Mouse (Mus musculus) thymus, postnatal 10 days (tissue): Measurements from ENCODE around the gene Dnhd1.

ENCODE experiments used
- DNase-seq, 2 experiments: peaks; one replicate each; pipeline ENCODE4 v3.0.0; 2021; ENCODE audit warnings: low spot score in 2 of 2

Dnhd1 gene

DNA sequence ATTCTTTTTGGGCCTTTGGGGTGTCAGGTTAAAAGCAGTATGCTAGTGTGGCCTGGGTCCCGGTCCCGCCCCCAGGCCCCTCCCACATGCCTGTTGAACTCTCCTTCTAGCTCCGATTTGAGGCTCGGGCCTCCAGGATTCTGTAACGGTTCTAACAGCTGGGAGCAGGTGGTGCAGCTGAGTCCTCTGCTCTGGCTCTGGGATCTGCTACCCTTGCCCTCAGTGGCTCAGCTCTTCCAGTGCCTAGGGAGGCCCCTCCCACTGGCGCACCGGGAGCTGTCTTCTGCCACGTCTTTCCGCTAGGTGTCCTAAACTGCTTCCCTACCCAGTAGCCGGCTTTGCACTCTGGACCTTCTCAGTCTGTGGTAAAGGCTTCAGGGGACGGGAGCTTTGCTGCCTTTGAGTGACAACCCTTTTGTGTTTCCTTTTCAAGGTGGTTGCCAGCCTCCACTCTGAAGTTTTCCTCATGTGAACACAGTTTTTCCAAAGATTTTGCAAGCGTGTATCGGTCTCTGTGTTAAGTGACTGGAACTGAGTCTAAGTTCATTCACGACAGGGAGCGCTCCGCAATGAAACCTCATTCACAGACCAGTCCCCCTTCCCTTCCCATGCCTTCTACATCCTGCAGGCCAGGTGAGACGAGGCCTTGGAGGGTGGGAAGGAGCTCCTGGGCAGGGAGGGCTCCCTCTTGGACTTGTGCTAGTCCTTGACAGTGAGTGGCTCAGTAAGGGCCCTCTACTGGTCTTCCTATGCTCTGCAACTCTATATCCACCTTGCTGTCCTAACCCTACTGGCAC is at the start of gene Dnhd1:
TSS of gene Dnhd1 (plus strand) at position 189 of the 797 bp plus-strand sequence.
- peak; percentile 43 to 58 for DNase-seq

DNA sequence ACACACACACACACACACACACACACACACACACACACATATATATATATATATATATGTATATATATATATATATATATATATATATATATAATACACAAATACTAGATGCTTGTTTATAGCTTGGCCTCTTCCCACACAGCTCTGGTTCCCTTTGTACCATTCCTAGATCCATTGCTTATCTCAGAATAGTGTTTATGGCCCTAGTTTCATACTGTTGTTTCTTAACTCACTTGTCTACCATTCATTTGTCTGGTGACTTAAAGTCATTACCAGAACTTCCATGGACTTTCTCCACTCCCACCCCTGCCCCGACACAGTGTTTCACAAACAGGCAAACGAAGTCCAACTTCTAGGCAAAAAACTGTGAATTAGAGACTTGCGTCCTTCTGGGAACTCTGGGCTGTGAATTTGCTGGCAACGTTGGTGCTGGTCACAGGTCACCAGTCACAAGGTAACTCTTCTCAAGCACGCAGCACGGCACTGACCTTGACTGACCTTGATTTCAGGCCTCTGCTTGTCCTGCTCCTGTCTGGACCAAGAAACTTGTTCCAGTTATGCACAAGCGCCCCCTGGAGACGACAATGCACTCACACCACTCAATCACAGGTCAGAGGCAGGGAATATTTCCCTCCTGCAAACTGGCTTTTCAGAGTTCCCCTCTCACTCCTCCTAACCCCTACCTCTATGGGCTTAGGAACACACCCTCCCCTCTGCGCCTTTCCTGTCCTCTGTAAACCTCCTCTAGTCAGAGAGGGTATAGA is 47.6 kb upstream of the Dnhd1 start:
- peak in 1 of 2 experiments; percentile 40 for DNase-seq

DNA sequence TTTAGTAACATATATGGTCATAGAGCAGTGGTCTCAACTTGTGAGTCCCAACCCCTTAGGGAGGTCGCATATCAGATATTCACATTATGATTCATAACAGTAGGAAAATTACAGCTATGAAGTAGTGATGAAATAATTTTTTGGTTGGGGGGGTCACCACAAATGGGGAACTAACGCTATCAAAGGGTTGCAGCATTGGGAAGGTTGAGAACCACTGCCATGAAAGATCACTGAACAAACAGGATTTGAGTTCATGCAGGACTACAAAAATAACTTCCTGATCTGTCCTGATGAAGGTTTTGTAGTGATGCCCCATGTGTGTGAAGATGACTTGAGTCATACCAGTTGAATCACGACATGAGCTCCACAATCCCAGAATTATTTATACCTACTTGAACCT is 42.2 kb upstream of the Dnhd1 start:
- no peak for DNase-seq

DNA sequence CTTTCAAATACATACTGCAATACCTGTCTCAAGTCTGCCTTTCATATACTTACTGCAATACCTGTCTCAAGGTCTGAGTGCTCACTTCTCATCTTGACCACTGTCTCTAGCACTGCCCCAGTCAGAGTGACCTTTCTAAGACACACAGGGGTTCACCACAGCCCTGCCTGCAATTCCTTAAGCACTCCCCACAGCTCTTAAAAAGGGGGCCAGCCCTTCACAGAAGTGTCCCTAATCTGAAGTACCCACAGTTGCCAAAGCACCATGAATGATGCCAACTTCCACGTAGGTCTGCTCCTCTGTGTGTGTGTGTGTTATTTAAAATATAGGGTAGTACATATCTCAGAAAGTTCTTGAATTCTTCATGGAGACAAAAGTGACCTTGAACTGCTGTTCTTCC is 38.9 kb upstream of the Dnhd1 start:
- no peak for DNase-seq

DNA sequence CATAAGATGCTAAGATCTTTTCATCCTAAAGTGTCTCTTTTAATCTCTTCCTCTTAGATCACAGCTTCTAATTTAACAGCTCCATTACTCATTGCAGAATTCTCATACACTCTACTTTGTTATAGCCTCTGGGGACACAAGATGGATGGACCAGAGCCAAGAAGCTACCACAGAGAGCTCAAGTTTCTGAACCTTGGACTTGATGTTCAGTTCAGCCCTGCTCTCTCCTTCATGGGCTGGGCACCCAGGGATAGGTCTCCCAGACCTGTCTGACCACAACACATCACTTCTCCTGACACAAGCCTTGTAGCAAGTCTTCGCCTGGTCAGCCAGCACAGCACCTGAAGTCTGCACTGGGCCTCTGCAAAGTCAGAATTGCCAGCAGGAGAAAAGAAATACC is 36.2 kb upstream of the Dnhd1 start:
- DNase-seq = no peak

DNA sequence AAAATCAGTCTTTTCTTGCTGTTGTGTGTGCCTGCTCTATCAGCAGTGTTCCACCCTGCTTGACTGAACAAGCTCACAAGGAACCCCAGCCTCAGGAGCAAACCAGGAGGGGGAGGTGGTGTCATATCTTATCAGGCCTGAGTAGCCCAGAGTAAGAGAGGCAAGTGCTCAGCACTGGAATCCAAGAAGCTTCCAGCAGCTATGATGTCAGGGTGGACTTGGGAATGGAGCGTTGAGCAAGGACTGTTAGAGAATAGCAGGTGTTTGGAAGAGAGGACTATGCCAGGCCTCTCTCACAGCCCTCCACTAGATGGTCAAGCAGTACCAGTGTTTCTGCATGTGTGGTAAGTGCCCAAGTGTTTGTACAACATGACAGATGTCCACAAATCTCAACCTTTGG is 34.9 kb upstream of the Dnhd1 start:
- no peak for DNase-seq

DNA sequence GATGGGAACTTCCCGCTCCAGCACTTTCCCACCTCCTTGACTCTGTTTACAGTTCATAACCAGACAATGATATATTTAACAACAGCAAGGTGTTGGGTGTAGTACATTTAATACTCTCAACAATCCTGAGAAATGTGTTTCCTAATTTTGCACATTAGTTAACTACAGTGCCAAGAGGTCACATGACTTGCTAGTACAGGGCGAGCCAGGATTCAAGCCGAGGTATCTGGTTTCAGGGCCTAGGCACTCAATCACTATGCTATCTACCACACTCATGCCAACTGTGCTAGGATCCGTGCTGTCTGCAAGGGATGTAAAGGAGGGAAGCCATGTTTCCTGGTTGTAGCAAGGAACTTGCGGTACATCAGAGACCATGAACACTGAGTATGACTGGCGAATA is 34.1 kb upstream of the Dnhd1 start:
- no peak for DNase-seq

DNA sequence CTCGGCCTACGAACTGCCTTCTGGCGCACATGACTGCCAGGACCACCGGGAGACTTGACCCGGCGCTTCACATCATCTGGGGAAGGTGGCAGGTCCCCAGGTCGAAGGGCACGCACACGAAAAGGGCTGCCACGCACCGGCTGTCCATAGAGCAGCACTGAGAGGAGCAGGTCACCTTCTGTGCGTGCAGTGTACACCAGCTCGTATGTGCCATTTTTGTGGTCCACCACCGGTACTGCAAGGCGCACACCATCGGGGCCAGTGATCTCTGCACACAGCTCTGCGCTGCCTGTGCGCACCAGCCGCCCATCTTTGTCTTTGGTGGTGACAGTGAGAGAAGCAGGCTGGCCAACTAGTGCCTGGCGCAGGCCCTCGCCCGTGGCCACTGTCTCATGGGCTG is 32.8 kb upstream of the Dnhd1 start:
- no peak for DNase-seq

DNA sequence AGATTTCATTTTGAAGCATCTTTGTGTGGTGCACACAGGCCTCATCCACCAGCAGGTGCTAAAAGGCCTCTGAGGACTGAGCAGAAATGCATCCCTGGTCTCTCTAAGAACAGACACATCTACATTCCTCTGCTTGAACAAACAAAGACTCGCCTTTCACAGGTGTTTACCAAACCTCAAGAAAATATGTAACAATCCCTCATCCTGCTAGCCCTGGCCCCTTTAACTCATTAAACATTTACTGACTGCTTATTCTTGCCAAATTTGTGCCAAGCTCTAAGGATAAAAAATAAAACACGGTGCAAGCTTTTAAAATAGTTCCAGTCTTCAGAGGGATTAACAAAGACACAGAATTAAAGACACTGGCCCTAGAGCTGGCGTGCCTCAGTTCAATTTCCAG is 30.9 kb upstream of the Dnhd1 start:
- no peak for DNase-seq

DNA sequence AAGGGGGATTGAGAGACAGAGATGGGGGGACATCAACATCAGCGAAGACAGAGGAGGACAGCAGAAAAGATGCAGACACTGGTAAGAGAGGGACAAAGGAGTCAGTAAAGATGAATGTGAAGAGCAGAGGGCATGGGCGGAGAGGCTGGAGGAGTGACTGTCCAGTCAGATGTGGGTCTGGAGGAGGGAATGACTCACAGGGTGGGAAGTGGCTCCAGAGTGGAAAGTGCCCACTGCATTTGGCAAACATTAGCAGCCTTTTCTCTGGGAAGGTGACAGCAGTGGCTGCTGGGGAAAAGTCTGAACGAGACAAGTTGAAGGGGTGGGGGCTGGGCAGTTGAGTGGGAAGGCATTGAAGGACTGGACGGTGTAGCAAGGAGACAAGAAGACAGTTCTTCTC is 29.6 kb upstream of the Dnhd1 start:
- no peak for DNase-seq

DNA sequence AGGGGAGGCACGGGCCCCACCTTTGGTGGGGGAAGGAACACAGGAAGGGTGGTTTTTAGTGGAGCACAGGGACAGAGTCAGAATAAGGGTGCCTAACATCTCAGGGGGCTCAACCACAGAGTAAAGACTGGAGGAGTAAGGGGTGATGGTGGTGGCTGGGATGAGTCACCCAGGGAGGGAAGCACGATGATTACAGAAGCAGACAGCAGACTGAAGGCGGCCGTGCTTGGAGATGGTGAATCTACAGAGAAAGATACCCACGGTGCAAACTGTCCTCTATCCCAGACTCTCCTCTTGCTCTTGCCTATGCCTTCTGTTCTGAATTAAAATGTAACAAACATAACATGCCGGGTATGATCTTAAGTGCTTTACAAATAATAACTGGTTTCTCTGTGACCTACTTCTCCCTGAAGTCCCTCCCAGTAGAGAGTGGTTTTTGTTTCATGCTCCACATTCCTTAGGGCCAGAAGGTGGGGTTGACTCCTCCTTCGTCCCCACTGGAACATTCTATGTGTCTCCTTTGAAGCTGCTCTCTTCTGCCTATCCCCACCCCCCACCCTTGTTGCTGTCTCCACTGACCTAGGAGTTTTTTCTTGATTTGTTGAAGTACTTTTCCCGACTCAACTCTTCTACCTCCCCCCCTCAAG is 28.9 kb upstream of the Dnhd1 start:
- DNase-seq = no peak

DNA sequence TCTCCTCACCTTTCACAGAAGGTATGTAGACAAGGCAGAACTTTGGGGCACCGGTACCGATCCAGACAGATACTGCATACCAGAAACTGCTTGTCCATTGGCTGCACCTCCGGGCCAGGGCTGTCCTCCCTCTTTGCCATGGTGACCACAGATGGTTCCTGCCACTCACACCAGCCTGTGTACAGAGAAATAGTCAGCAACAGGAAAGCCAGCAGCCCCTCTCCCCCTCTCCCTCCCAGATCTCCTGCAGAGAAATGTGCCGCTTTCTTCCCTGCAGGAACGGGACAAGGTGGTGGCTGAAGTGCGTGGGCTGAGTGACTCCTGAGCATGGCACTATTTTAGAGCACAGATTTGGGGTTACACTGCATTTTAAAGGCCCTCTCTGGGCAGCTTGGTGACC is 25.2 kb upstream of the Dnhd1 start:
- DNase-seq = no peak

DNA sequence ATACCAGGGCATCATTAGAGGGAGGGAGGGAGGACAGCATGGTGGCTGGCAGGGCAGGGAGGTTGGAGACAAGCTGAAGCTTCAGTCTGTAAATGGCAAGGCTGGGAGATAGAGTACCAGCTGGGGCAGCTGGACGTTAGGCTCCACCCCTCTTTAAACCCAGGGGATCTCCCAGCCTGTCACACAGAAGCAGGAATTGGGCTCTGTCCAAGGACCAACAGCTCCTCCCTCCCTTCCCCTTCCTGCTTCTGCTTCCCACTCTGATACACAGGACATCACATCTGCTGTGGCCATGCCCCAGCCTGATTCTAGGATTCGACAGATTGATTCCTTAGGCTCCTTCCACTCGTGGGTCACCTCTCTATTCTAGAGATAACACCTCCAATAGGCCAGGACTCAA is 22.0 kb upstream of the Dnhd1 start:
- DNase-seq = no peak

DNA sequence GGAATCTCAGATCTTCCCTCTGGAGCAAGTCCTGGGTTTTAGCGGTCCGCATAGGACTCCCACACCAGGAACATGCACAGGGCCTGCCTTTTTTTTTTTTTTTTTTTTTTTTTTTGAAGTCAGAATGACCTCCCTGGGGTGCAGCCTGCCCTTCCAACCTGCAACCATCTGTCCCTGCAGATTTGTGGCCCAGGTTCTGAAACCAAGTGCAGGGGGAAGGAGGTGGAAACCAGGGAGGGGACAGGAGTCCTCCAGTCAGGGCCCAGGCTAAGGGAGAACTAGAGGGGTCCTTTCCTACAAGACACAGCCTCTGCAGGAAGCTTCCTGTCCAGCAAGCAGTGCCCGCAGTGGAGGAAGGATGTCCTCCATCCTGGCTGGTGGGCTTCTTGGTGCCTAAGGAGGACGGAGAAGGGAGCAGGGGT is 18.1 kb upstream of the Dnhd1 start:
- no peak for DNase-seq

DNA sequence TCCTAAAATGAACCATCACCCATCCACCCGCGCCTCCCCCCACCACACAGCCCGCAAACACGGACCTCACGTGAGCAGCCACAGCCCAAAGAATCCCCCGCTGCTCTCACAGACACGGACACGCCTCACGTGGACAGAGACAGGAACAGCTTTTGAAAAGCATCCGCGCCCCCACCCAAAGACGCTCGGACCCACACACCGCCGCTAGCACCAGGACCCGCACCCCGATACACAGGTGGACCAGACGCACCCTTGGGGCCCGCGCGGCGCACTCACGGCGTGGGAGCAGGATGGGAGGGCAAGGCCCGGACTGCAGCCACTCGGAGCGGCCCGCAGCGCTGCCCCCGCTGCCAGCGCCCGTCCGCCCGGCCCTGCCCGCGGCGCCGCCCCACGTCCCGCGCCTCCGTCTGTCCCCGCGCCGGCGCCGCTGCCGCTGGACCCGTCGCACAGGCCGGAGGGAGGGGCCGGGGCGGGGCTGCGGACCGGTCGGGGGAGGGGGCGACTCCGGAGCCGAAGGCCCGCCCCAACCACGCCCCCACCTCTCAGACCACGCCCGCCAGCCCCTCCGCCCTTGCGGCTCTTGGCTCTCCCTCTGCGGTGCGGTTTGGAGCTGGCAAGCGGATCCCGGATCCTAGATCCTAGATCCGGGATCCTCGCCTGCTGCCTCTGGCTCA is 17.4 kb upstream of the Dnhd1 start, which contains the start of gene Trim3:
TSS of gene Trim3 (minus strand) at position 445 of the 674 bp plus-strand sequence.
- DNase-seq = peak; percentile 67 to 75

DNA sequence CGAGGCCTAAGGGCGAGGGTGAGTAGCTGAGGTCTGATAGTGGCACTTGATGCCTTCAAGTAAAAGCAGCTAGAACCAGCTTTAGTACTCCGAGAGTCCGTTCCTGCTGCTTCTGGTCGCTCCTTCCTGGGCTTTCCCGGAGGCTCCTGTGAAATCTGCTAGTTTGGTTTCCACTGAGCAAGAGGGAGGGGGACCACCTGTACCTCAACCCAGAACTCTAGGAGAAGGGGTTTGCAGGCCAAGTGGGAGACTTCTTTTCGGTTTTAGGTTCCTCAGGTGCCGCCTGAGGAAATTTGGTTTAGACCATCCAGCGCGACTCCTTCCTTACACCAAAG is 16.9 kb upstream of the Dnhd1 start:
- DNase-seq = no peak

DNA sequence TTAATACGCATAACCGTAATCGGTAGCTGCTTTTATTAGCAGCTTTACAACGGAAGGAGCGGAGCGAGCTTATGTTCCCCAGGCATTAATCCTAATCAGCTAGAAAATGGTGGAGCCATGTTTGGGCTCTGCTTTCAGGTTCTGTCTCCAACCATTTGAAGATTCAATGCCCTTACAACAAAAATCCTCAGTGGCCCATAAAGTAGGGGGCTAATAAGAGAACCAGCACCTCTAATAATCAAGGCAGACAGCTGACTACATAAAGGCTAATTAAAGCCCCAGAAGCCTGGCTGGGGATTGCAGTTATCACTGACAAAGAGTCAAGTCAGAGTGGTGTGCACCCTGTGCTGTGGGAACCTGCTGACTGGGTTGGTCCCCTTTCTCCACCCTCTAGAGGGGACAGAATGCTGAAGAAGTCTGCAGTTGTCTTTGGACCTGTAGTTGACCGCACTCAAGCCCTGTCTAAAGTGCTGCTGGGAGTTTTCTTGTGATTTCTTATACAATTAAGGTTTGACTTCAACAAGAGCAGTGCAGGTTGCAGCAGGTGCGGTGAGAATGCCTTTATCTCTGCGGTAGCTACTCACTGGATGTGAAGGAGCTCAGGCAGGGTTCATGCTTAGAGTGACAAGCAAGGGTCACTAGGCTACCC is 16.2 kb upstream of the Dnhd1 start:
- no peak for DNase-seq

DNA sequence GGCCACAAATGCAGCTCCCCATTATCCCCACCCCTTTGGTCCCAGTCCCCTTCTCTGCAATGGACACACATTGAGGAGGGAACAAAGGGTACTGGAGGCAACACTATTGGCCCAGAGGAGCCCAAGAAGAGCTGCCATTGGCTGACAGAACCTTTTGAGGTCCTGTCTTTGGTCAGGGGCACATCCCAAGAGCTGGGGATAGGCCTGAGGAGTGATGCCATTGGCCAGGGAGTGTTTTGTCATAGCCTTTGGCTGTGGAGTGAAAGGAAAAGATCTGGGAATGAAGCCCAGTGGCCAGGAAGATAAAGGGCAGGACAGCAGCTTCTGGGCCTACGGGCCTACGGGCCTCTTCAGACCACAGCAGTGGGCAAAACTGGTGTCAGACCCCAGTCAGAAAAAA is 14.9 kb upstream of the Dnhd1 start:
- DNase-seq = no peak

DNA sequence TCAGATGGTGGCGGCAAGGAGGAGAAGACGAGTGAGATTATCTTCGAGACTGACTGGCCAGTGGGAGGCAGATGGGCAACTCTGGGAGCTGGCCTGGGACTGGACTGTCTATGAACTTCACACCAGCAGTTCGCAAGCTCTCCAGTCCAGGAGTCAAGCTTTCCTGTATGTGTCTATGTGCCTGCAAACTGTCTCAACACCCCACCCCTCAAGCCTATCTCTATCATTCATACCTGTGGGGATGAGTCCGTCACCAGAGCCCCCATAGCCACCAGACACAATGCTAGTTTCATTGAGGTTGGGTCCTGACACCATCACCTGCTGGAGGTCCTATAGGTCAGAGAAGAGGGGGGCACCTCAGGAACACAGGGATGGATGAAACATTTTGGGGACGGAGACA is 11.9 kb upstream of the Dnhd1 start:
- DNase-seq = no peak

DNA sequence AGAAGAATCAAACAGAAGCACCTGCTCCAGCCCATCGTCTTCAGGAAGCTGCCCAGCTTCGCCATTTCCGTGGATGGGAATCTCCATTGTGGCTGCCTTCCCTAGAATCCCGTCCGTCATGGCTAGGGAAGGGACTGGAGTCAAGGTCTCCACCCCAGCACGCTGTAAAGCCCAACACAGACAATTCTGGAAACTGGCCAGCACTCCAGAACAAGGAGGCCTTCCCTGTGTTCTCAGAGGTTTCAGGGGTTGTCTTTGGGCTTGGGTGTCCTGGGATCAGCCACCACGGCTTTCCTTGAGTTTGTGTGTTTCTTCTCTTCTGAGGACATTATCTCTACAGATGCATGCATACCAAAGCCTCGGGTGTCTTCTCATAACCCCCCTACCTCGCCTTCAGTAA is 11.3 kb upstream of the Dnhd1 start:
- DNase-seq = no peak

DNA sequence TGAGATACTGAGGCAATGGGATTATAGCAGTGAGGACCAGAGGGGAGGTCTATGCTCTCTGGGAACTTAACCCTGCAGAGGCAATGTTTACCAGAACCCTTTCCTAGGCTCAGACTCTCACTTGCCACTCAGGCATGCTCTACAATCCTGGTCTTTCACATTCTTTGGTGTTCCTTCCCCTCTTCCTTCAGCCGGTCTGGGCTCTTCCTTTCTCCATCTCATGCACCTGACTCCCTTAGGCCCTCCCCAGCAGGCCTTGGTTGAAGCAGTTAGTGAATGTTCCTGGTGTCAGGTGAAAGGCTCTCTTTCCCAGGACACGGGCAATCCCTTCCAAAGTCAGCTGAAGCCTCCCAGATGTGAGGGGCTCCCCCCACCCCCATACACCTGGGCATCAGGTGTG is 10.9 kb upstream of the Dnhd1 start, which contains the start of gene Timm10b:
TSS of gene Timm10b (plus strand) at position 301 of the 400 bp plus-strand sequence.
- no peak for DNase-seq
